Mouse (Mus musculus): ENCODE results near the gene Hmgcr.
"Not testable (repeated sequence)": the region's sequence is repeated elsewhere in the genome, so short reads cannot be mapped to it uniquely, and the experiment has no call there.

The Hmgcr gene

GRCm38 (mm10) chr13:96670019-96670405, 724 bp downstream of the Hmgcr start:
- CTCF ChIA-PET = no interaction called here

GRCm38 (mm10) chr13:96664419-96664974, 6.2 kb downstream of the Hmgcr start:
- CTCF ChIA-PET = no interaction called here

- CTCF ChIA-PET = not testable (repeated sequence)
Measured at GRCm38 (mm10) chr13:96663120-96663519, 7.6 kb downstream of the Hmgcr start.

- CTCF ChIA-PET = interaction anchor here (0.6 kb wide), 1 partner anchor 18 kb away, joined by 3 read pairs; no protein-coding TSS in a partner anchor
Measured at GRCm38 (mm10) chr13:96660095-96660860, 10.5 kb downstream of the Hmgcr start.

DNA sequence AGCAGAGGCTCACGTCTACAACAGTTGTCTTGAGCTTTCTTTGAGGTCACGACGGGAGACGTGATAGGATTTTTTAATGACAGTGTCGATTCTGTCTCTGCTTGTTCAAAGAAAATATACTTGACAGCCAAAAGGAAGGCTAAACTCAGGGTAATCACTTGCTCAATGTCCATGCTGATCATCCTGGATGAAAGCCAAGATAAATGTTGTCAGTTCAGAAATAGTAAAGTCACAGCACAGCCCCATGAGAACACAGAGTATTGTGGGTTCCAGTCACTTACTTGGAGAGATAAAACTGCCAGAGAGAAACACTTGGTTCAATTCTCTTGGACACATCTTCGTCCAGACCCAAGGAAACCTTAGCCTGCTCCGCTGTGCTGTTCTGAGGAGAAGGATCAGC, 11.8 kb downstream of the Hmgcr start:
- CTCF ChIA-PET = no interaction called here

- CTCF ChIA-PET = no interaction called here
Measured at GRCm38 (mm10) chr13:96656673-96657072, 14.1 kb downstream of the Hmgcr start.

DNA sequence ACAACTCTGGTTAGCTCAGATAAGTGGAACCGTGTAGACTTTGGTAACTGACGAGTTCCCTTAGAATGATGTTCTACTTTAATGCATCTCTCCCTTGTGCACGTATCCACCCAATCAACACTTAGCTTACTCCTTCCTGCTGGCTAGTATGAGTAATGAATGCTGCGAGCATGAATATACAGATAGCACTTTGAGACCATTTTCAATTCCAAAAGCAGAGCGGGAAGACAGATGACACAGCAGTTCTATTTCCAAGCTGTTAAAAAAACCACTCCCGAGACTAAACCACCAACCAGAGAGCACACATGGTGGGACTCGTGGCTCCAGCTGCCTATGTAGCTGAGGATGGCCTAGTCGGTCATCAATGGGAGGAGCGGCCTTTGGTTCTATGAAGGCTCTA, 17.7 kb downstream of the Hmgcr start:
- CTCF ChIA-PET = no interaction called here

DNA sequence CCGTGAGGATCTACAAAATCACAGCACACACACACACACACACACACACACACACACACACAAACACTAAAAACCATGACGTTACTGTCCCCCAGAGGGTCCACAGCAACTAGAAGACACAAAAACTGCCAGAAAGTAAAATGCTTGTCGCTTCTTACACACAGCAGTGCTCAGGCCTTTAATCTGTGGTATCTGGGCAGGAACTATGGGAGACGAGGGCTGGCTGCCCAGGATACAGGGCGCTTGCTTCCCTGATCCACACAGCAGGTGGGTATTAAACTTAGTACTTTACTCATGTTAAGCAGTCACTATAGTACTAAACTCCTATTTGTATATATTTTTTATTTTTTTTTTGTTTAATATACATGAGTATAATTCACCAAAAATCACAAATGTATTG, 24.9 kb downstream of the Hmgcr start:
- CTCF ChIA-PET = interaction anchor here (0.6 kb wide), 1 partner anchor 64 kb away, joined by 3 read pairs; no protein-coding TSS in a partner anchor

DNA sequence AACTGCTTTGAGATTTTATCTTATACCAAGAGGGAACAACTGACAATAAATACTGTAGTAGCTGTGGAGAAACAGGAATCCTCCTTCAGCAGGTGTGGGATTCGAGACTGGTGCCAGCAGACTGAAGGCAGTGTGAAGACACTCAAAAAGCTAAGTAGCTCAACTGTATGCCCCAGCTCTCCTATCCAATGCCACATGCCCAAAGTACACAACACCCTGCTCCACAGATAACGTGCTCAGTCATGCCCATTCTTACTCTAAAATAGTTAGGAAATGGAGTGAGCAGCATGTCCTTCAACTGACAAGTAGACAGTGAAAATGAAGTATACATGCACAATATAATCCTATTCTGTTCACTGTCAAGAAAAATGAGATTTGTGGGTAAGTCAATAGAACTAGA, 26.6 kb downstream of the Hmgcr start:
- CTCF ChIA-PET = no interaction called here

- CTCF ChIA-PET = no interaction called here
Measured at GRCm38 (mm10) chr13:96630396-96630795, 40.3 kb downstream of the Hmgcr start.

DNA sequence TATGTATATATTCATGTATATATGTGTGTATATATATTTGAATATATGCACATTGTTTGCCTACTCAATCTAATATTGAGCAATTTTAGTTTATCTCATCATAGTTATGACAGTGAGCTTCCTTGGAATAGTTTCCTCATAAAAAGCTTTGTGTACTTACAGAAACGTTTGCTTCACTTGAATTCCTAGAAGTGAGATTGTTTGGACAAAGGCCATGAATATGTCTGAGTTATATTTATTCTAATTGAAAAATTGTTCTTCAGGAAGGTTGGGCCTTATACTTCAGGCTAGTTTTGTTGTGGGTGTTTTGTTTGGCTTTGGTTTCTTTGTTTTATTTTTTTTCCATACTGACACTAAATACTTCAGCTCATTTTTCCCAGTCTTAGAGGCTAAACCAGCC, 49.8 kb downstream of the Hmgcr start:
- CTCF ChIA-PET = no interaction called here

- CTCF ChIA-PET = no interaction called here
Measured at GRCm38 (mm10) chr13:96614615-96615014, 56.1 kb downstream of the Hmgcr start.

DNA sequence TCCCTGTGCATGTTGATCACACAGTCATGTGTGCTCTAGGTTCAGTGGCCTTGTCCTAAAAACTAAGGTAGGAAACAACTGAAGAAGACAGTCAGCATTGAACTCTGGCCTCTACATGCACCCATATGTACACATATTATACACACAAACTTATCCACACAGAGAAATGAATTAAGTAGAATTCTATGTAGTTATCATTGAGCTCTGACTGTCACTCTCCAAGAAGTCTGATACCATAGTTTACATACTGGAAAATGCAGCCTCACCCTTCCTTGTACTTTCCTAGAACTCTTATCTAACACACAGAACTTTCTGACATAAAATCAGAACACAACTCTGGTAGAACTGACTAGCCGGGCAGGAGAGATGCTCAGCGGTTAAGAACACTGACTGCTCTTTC, 66.5 kb downstream of the Hmgcr start:
- CTCF ChIA-PET = no interaction called here

GRCm38 (mm10) chr13:96599182-96599581, 71.6 kb downstream of the Hmgcr start:
- CTCF ChIA-PET = no interaction called here
